Mouse (Mus musculus) C2C12 (cell line): ENCODE measurements around the gene Daam1.

Experiments
- CEBPB ChIP-seq: IDR thresholded peaks from one replicate; pipeline ENCODE4 v1.6.1; 2011; ENCODE audit warnings: low read depth, mild to moderate bottlenecking, control low read depth, moderate library complexity
- CTCF ChIP-seq: IDR thresholded peaks from one replicate; pipeline ENCODE4 v1.5.1; 2011; ENCODE audit not compliant: control insufficient read depth, insufficient read depth, insufficient read length
- FOSL1 ChIP-seq: IDR thresholded peaks from one replicate; pipeline ENCODE4 v1.8.0; 2011; ENCODE audit warnings: mild to moderate bottlenecking, low read length; ENCODE audit not compliant: poor library complexity, insufficient read depth, severe bottlenecking
- MAX ChIP-seq: IDR thresholded peaks from one replicate; pipeline ENCODE4 v1.6.1; 2011; ENCODE audit warnings: mild to moderate bottlenecking, control low read depth
- USF1 ChIP-seq: IDR thresholded peaks from one replicate; pipeline ENCODE4 v1.6.1; 2011; ENCODE audit warnings: low read depth, mild to moderate bottlenecking, control low read depth, moderate library complexity

GRCm38 (mm10) chr12:71820094-71820493, 10.8 kb upstream of the Daam1 start:
- TF ChIP-seq CTCF (no peak), MAX (no peak), FOSL1 (no peak), USF1 (no peak), CEBPB (no peak)
